Mouse (Mus musculus): ENCODE results near the gene Myh10.

DNA sequence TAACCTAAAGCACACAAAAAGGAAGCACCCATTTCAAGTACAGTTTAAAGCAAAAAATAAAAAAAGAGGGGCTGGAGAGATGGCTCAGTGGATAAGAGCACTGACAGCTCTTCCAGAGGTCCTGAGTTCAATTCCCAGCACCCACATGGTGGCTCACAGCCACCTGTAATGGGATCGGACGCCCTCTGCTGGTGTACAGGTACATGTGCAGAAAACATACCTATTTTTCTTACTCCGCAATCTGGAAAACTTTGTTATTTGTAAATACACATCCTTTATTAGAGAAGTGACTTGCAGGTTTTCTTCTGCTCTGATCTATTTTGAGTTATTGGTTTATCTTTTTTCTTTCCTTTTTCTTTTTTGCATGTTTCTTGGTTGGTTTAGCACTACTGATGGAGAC, 37.3 kb downstream of the Myh10 start:
- TF ChIP-seq POLR2A (IDR thresholded peaks at IDR 0.05; ENCODE audit: low read depth, low read length): no peak
- TF ChIP-seq CTCF (conservative IDR thresholded peaks at IDR 0.05; ENCODE audit: insufficient read depth, insufficient read length, low read depth, low read length): no peak
